Mouse (Mus musculus) embryo, embryonic 9.5 days (tissue): ENCODE measurements at regions not wholly inside any gene's neighbourhood (a gene's known extent, or its start where the extent isn't known, plus 50 kb on each side); places are given as distances from the start of the nearest gene placed in this dataset.

ENCODE experiments used
- DNase-seq: peaks from one replicate; pipeline ENCODE4 v3.0.0-alpha.2; 2017; ENCODE audit errors: extremely low spot score

- no peak for DNase-seq
Measured at GRCm38 (mm10) chr7:119089931-119090330, 94.5 kb downstream of the Gpr139 start.

GRCm38 (mm10) chr7:119088537-119088936 is 93.5 kb upstream of the Gprc5b start:
- no peak for DNase-seq

- no peak for DNase-seq
Measured at GRCm38 (mm10) chr7:119087723-119088419, 92.9 kb upstream of the Gprc5b start.

GRCm38 (mm10) chr7:119085696-119086451 is 90.9 kb upstream of the Gprc5b start:
- peak; percentile 1 for DNase-seq

- peak; percentile 19 for DNase-seq
Measured at GRCm38 (mm10) chr7:119076712-119077619, 82.0 kb upstream of the Gprc5b start.

GRCm38 (mm10) chr7:119066026-119066425 is 71.0 kb upstream of the Gprc5b start:
- no peak for DNase-seq
